Mouse (Mus musculus) urinary bladder, postnatal 36 days (tissue): ENCODE data around the gene Actr5.

ENCODE experiments used
- DNase-seq, 2 experiments: peaks; one replicate each; pipeline ENCODE4 v3.0.0; 2022; ENCODE audit warnings: low spot score in 2 of 2, mixed read lengths in 1 of 2

The Actr5 gene

DNA sequence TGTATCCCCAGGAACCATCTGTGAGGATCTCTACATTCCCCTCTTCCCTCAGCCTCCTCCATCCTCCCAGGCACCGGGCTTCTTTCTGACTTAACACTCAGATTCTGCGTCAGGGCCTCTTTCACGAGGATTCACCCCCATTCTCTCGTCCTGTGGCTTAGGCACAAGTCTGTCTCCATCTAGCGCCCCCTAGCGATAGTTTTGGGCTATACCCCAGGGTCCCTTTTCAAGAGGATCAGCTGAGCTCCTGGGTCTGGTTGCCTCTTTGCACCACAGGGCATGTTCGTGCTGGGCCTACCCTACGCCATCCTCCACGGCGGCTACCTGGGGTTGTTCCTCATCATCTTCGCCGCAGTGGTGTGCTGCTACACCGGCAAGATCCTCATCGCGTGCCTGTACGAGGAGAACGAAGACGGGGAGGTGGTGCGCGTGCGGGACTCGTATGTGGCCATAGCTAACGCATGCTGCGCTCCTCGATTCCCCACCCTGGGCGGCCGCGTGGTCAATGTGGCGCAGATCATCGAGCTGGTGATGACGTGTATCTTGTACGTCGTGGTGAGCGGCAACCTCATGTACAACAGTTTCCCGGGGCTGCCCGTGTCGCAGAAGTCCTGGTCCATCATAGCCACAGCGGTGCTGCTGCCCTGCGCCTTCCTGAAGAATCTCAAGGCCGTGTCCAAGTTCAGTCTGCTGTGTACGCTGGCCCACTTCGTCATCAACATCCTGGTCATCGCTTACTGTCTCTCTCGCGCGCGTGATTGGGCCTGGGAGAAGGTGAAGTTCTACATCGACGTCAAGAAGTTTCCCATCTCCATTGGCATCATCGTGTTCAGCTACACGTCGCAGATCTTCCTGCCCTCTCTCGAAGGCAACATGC, 10.9 kb upstream of the Actr5 start:
- no peak for DNase-seq

GRCm38 (mm10) chr2:158614418-158614955, 10.2 kb upstream of the Actr5 start:
- no peak for DNase-seq

GRCm38 (mm10) chr2:158615161-158615680, 9.5 kb upstream of the Actr5 start:
- DNase-seq: no peak

GRCm38 (mm10) chr2:158615702-158616101, 9.0 kb upstream of the Actr5 start:
- DNase-seq: no peak

GRCm38 (mm10) chr2:158616296-158616695, 8.4 kb upstream of the Actr5 start:
- DNase-seq: no peak

GRCm38 (mm10) chr2:158616790-158617189, 7.9 kb upstream of the Actr5 start:
- DNase-seq: no peak

DNA sequence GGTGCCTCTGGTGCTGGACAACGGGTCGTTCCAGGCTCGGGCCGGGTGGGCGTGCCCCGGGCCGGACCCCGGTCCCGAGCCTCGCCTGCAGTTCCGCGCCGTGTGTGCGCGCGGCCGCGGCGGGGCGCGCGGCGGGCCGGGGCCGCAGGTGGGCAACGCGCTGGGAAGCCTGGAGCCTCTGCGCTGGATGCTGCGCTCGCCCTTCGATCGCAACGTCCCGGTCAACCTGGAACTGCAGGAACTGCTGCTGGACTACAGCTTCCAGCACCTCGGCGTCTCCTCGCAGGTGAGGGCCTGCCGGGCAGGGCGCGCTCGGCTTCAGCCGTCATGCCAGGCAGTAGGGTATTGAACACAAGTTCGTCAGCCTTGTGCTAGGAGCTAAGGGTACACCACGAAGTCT, 543 bp downstream of the Actr5 start:
- DNase-seq: peak; percentile 18 to 21

DNA sequence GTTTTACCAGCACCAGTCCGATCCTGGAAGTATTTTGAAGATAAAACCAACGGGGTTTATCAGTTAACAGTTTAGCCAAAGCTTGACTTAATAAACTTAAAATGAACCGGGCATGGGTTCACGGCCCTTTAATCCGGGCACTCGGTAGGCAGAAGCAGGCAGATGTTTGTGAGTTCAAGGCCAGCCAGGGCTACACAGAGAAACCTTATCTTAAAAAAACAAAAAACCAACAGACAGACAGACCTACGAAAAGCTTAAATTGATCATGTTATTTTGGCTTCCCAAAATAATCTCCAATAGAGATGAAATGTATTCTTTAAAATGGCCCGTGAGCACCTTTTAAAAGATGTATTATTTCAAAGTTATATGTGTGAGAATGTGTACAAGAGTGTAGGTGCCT, 1.0 kb downstream of the Actr5 start:
- DNase-seq: no peak

DNA sequence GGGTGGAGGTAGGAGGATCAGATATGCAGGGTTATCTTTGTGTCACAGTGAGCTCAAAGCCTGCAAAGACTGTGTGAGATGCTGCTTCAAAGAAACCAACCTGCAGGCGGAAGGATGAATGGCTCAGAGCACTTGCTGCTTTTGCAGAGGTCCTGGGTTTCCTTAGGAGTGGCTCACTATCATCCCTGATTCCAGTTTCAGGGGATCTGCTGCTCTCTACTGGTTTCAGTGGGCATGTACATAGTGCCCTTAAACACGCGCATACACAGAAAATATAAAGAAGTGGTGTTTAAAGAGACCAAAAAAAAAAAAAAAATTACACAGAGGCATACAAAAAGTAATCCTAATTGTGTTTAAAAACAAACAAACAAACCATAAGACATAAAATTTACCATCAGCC, 4.2 kb downstream of the Actr5 start:
- DNase-seq: no peak

GRCm38 (mm10) chr2:158629414-158629813, 4.7 kb downstream of the Actr5 start:
- no peak for DNase-seq

DNA sequence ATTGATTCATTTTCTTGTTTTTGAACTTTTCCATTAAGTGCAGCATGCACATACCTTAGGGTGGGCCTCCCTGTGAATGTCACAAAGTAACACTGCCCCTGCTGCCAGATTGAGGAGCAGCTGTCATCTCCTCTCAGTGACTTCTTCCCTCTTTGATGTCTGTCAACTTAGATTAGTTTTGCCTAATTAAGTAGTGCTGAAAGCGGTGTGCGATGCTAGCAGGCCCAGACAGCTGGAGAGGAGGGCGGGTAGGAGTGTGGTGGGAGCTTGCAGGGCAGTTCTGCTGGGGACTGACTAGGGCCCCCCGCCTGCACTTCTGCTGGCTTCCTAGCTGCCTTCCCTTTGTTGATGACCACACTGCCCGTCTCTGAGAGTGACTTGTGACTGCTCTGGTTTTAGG, 7.2 kb downstream of the Actr5 start:
- DNase-seq: no peak

DNA sequence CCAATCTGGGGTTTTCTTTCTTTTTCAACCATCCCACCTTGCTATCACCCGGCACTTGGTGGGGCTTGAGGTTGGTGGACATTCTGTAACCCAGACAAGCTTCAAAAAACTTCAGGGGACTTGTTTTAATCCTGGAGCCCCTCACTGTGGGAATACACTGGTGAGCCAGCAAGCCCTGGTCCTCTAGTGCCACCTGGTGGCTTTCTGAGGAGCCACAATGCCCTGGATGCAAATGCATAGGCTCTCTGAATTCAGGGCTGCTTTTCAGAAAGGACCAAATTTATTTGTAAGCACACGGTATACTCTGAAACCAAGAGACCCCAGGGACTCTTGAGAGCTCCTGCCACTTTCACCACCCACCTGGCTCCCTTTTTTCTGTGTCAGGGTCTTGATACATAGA, 17.2 kb downstream of the Actr5 start:
- peak; percentile 30 to 38 for DNase-seq

DNA sequence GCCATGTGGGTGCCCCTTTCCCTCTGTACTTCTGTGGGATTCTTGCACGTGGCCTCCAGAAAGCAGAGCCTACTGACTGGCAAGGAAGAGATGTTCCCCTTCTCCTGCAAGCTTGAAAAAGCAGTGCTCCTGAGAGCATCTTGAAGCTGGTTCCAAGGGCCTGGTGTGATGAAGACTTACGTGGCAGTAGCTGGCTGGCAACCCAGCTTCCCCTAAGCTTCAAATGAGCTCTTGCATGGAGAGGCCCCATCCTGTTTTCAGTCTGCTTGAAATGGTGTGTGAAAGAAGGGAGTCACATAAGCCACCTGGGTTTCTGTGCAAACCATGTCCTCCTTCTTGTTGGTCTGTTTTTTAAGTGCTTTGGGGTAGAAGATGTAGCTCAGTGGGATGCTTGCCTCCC, 17.9 kb downstream of the Actr5 start:
- no peak for DNase-seq

DNA sequence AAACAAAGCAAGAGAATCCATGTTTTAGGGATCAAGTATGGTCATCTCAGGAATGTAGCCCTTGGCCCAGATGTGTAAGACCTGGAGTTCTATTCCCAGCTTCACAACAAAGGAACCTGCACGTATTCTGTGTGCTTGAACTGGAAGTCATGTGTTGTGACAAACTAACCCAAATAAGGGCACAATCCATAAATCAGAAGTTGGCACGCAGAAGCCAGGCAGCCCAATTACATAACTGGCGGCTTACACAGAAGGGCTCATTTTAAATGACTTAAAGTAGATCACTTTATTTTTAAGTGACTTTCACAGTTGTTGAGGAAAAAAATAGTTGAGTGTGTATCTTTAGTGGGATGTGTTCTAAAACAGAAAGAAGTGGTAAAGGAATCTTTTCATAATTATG, 19.1 kb downstream of the Actr5 start:
- no peak for DNase-seq

DNA sequence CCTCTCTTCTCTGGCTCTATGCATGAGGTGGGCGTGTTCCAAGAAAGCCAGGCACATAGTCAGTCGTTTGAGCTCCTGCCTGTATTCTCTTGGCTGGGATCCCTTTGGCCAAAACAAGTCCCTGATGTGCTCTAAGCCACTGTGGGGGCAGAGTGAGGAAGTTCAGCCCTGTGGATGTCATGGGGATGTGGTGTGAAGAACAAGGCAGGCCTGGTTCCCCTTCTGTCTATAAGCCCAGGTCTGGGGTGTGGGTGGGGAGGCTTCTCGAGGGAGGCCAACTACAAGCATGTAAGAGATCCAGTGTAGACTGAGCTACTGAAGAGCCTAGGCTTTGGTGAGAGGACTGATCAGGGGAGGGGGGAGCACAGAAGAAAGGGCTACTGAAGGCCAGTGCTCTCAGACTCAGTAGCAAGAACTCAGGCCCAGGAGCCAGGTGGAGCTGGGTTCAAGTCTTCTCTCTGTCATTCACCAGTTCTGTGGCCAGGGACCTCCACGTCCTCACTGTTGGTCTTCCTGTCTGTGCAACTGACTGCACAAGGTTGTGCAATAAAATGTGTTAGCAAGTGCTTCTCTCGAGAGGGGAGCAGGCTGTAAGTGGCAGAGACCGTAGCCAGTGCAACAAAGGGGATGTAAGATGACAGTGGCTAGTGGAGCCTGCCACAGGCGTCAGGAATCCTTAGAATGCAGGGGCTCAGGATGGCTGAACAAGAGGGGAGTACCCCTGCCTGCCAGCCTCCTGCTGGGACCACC, 26.6 kb downstream of the Actr5 start:
- DNase-seq: no peak

DNA sequence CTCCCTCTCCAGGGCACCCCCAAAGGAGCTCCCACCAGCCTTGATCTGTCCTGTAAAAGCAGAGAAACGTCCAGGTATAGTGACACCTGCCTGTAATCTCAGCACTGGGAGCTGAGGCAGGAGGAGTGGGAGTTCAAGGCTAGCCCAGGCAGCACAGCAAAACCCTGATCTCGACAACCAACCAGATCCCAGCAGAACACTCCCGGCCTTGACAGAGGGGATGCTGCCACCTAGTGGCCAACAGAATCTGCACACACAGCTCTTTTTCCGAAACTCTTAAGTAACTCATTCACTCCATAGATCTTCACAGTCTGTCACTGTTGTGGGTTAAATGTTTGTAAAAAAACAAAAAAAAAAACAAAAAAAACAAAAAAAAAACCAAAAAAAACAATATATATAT, 28.3 kb downstream of the Actr5 start:
- peak; percentile 44 to 53 for DNase-seq

GRCm38 (mm10) chr2:158654717-158655116, 30.0 kb downstream of the Actr5 start:
- DNase-seq: peak in 1 of 2 experiments; percentile 4

DNA sequence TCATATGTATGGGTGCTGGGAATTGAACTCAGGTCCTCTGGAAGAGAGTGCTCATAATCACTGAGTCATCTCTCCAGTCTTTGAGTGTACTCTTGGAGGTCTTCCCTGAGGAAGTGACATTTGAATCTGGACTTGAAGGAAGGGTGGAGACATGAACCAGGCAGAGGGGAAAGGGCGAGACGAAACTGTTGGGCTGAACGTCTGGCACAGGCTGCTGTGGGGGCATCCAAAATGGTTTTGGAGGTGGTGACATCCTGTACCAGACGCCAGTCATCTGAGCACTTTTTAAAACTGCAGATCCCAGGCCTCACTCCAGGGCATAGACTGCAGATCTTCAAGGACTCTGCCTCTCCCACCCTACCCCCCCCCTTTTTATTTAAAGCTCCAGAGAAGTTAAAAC, 31.1 kb downstream of the Actr5 start:
- no peak for DNase-seq

DNA sequence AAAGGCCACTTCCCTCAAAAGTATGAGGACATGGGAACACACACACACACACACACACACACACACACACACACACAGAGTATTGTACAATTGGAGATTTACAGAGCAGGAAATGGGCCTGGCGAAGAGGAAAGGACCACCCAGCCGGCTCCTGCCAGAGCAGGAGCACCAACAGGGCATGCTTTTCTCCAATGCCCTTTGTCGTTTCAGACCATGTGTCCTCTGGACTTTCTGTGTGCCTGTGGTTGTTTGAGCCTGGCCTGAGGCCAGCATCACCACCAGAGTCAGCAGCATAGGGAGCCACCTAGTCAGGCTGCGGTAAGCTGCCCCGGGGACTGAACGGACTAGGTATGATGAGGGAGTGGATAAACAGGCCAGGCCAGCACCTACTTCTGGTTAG, 34.1 kb downstream of the Actr5 start:
- DNase-seq: peak in 1 of 2 experiments; percentile 7

DNA sequence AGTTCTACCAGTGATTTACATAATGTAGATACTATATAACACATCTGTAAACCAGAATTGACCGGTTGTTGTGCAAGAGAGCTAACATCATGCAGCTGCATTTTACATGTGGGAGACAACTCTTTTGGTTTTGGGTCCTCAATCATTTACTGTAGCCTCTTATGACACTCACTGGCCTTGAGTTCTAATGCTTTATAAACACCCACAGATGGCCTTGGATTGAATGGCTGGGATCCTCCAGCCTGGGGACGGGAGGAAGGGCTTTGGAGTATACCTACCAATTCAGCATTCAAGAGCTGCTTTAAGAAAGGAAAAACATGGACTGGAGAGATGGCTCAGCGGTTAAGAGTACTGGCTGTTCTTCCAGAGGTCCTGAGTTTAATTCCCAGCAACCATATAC, 34.7 kb downstream of the Actr5 start:
- no peak for DNase-seq

GRCm38 (mm10) chr2:158665098-158665497, 40.4 kb downstream of the Actr5 start, which contains the start of gene Ppp1r16b:
Ppp1r16b (plus strand) TSS chr2:158665398.
- DNase-seq: no peak

- DNase-seq: no peak
These were observed 41.5 kb downstream of the Actr5 start for GRCm38 (mm10) chr2:158666071-158666800.
